ENCODE assay signal across 12 mouse cellular contexts in genomic region chr5:28208726-28209520, GRCm38 (mm10). TPM values are rescaled to one million over a fixed set of nuclear protein-coding genes. Genes with fewer than 3 reads are reported as not detected.
A peak's percentile ranks its signal among the peaks of the same experiment; 100 is the strongest.
DNase-seq lines count a peak whose midpoint lies in the region; ATAC-seq lines count a peak whose summit lies in the region.
"Had no signal": no experiment of that assay in that cellular context is flagged by ENCODE, and none has a peak within 500 bp of the region (broad histone marks: within the 10 kb centered on the region; RNA-seq: fewer than 3 reads in every experiment).

No protein-coding gene starts in this region.

- peak overlapping the region; percentile 79 for H3K4me2 ChIP-seq in hindbrain, embryonic 16.5 days (ENCODE audit: low read length)
- H3K4me2 ChIP-seq in neural tube, embryonic 11.5 days (ENCODE audit: low read depth): peak overlapping the region; percentile 41

- intact Hi-C loops in heart, postnatal 10 days (cut with DNase I): no loop called here

- WGBS in heart, embryonic 10.5 days: 14% methylated on average over 20 of the region's 20 CpGs
- 13% methylated on average over 20 of the region's 20 CpGs for WGBS in hindbrain, embryonic 16.5 days
- 13% methylated on average over 20 of the region's 20 CpGs for WGBS in neural tube, embryonic 11.5 days

- H3K4me1 ChIP-seq in heart, embryonic 10.5 days: peaks cover 8% of the 10 kb centered on the region; the same call in 1 of the 2 replicates
- peaks cover 9% of the 10 kb centered on the region for H3K4me1 ChIP-seq in hindbrain, embryonic 16.5 days (ENCODE audit: control insufficient read depth, insufficient read depth, low read depth, low read length)
- no peaks in the 10 kb centered on the region for H3K4me1 ChIP-seq in neural tube, embryonic 11.5 days (ENCODE audit: control insufficient read depth, insufficient read depth, low read length)

- H3K27me3 ChIP-seq in heart, embryonic 10.5 days (ENCODE audit: insufficient read depth, poor library complexity, severe bottlenecking): peaks cover 98% of the 10 kb centered on the region
- H3K27me3 ChIP-seq in hindbrain, embryonic 16.5 days (replicated peaks; ENCODE audit: control insufficient read depth, insufficient read depth, low read length): peaks cover 27% of the 10 kb centered on the region
- peaks cover 65% of the 10 kb centered on the region for H3K27me3 ChIP-seq in neural tube, embryonic 11.5 days (ENCODE audit: control insufficient read depth, insufficient read depth, low read length)

- peak; percentile 58 for DNase-seq in heart, embryonic 10.5 days (ENCODE audit: low spot score)
- DNase-seq in heart, postnatal 10 days: no peak
- peak; percentile 54 to 63 for DNase-seq in cerebellum, postnatal 10 days
- DNase-seq in neural tube, embryonic 11.5 days (ENCODE audit: low spot score): no peak
- no peak for DNase-seq in urinary bladder, postnatal 14 days (ENCODE audit: low spot score)
- no peak for DNase-seq in adipocyte (ENCODE audit: low spot score)
- DNase-seq in urinary bladder, adult 2 months (ENCODE audit: low spot score): no peak

- H3K36me3 ChIP-seq in heart, embryonic 10.5 days: no peaks in the 10 kb centered on the region
- no peaks in the 10 kb centered on the region for H3K36me3 ChIP-seq in hindbrain, embryonic 16.5 days (ENCODE audit: control insufficient read depth, insufficient read depth, low read length)
- no peaks in the 10 kb centered on the region for H3K36me3 ChIP-seq in neural tube, embryonic 11.5 days (ENCODE audit: control insufficient read depth, insufficient read depth, low read length)
- H3K36me3 ChIP-seq: embryonic facial prominence, embryonic 12.5 days; liver, embryonic 12.5 days had no signal

- peak overlapping the region; percentile 58; the same call in 1 of the 2 replicates for H3K4me3 ChIP-seq in heart, embryonic 10.5 days
- H3K4me3 ChIP-seq in hindbrain, embryonic 16.5 days (ENCODE audit: low read length): peak overlapping the region; percentile 47
- peak overlapping the region; percentile 25; the same call in 1 of the 2 replicates for H3K4me3 ChIP-seq in neural tube, embryonic 11.5 days (ENCODE audit: low read depth, low read length)

- no peak overlapping the region; the same call in 1 of the 2 replicates for H3K9ac ChIP-seq in hindbrain, embryonic 16.5 days (ENCODE audit: low read depth, low read length)
- no peak overlapping the region for H3K9ac ChIP-seq in neural tube, embryonic 11.5 days (ENCODE audit: low read length)
- H3K9ac ChIP-seq: embryonic facial prominence, embryonic 12.5 days; liver, embryonic 12.5 days had no signal

- no peak overlapping the region for H3K27ac ChIP-seq in heart, embryonic 10.5 days
- H3K27ac ChIP-seq in hindbrain, embryonic 16.5 days (ENCODE audit: low read depth, low read length): peak overlapping the region; percentile 74; the same call in 1 of the 2 replicates
- H3K27ac ChIP-seq in neural tube, embryonic 11.5 days (ENCODE audit: low read depth, low read length): no peak overlapping the region
- H3K27ac ChIP-seq: embryonic facial prominence, embryonic 12.5 days; layer of hippocampus, adult 2 months; liver, embryonic 12.5 days had no signal

- no peak for ATAC-seq in hindbrain, embryonic 16.5 days
- ATAC-seq in neural tube, embryonic 11.5 days (ENCODE audit: insufficient read depth, low FRiP score, low TSS enrichment): no peak
- ATAC-seq: liver, embryonic 12.5 days had no signal

- no peaks in the 10 kb centered on the region for H3K9me3 ChIP-seq in heart, embryonic 10.5 days
- H3K9me3 ChIP-seq in hindbrain, embryonic 16.5 days (ENCODE audit: control insufficient read depth, low read length): no peaks in the 10 kb centered on the region
- H3K9me3 ChIP-seq in neural tube, embryonic 11.5 days (ENCODE audit: control insufficient read depth, low read length): no peaks in the 10 kb centered on the region
- H3K9me3 ChIP-seq: embryonic facial prominence, embryonic 12.5 days; liver, embryonic 12.5 days had no signal

RNA-seq across cellular contexts. Expression of gene Cnpy1, which starts 36.7 kb away (rescaled TPM):
- 0.44 TPM in 1 of 2 replicates, not detected in the other for polyA plus RNA-seq in heart, embryonic 10.5 days (2016; fragmentation: Nextera tagmentation; extraction: Ambion mirVana)
- total RNA-seq in heart, postnatal 10 days (2021): not detected
- 25.0 and 35.3 TPM in 2 replicates for polyA plus RNA-seq in hindbrain, embryonic 16.5 days (2015; fragmentation: Nextera tagmentation; extraction: Ambion mirVana)
- 6.7 and 7.1 TPM in 2 replicates for polyA plus RNA-seq in neural tube, embryonic 11.5 days (2014; fragmentation: Nextera tagmentation; extraction: Ambion mirVana)
- polyA plus RNA-seq in urinary bladder, adult 2 months (2012; rRNA removed): 0.03 TPM in 1 of 2 replicates, not detected in the other
- total RNA-seq: granulocyte monocyte progenitor cell, adult 5-6 weeks had no signal
- polyA plus RNA-seq: liver, embryonic 12.5 days had no signal

RNA-seq across cellular contexts. Expression of gene En2, which starts 43.4 kb away (rescaled TPM):
- not detected in 2 replicates for polyA plus RNA-seq in heart, embryonic 10.5 days (2016; fragmentation: Nextera tagmentation; extraction: Ambion mirVana)
- under 1 TPM in 1 of 2 experiments, not detected in 1; 0.07 TPM for total RNA-seq in heart, postnatal 10 days (2021)
- polyA plus RNA-seq in hindbrain, embryonic 16.5 days (2015; fragmentation: Nextera tagmentation; extraction: Ambion mirVana): 0.40 and 0.55 TPM in 2 replicates
- polyA plus RNA-seq in neural tube, embryonic 11.5 days (2014; fragmentation: Nextera tagmentation; extraction: Ambion mirVana): not detected in 2 replicates
- not detected in 2 replicates for polyA plus RNA-seq in urinary bladder, adult 2 months (2012; rRNA removed)
- total RNA-seq: granulocyte monocyte progenitor cell, adult 5-6 weeks had no signal
- polyA plus RNA-seq: embryonic facial prominence, embryonic 12.5 days; liver, embryonic 12.5 days had no signal

Comparison
In these comparisons a context has a peak if more than half of its experiments do, and no peak if none do; other contexts are left out.
1. DNase-seq: peak in heart, embryonic 10.5 days (single experiment) and cerebellum, postnatal 10 days (2 of 2); none in heart, postnatal 10 days (0 of 2), neural tube, embryonic 11.5 days (single experiment), urinary bladder, postnatal 14 days (single experiment), adipocyte (single experiment) and urinary bladder, adult 2 months (single experiment).
2. Peak in every context shown above with its lines, with median percentiles within 50 percentile points of each other: H3K4me3 ChIP-seq.